Mouse (Mus musculus) lung, embryonic 15.5 days (tissue): Measurements from ENCODE around the gene Unc13d. TPM values are rescaled to one million over a fixed set of nuclear protein-coding genes. Genes with fewer than 3 reads are reported as not detected.
"Not testable (repeated sequence)": the region's sequence is repeated elsewhere in the genome, so short reads cannot be mapped to it uniquely, and the experiment has no call there.

Experiments
- ATAC-seq: fragments of 200-750 bp; cut with Nextera tagmentation; 2 replicates; pipeline ENCODE4 v1.8.0; 2017; ENCODE audit warnings: moderate number of reproducible peaks, borderline replicate concordance; ENCODE audit not compliant: low FRiP score, low TSS enrichment; ENCODE audit errors: extremely low read depth
- H3K27ac ChIP-seq: fragments of 300-500 bp; sonication (generic); 2 replicates; pipeline ENCODE4 v1.5.1; 2015; ENCODE audit warnings: moderate library complexity, mild to moderate bottlenecking, inconsistent platforms
- H3K27me3 ChIP-seq: fragments of 300-500 bp; sonication (generic); 2 replicates; pipeline ENCODE4 v1.6.1; 2015; ENCODE audit warnings: inconsistent platforms
- H3K36me3 ChIP-seq: fragments of 300-500 bp; sonication (generic); 2 replicates; pipeline ENCODE4 v1.6.1; 2015; ENCODE audit warnings: inconsistent platforms
- H3K4me1 ChIP-seq: fragments of 300-500 bp; sonication (generic); 2 replicates; pipeline ENCODE4 v1.6.1; 2015; ENCODE audit warnings: inconsistent platforms
- H3K4me2 ChIP-seq: fragments of 300-500 bp; sonication (generic); 2 replicates; pipeline ENCODE4 v1.6.1; 2015; ENCODE audit warnings: inconsistent platforms, mild to moderate bottlenecking, moderate library complexity
- H3K4me3 ChIP-seq: fragments of 300-500 bp; sonication (generic); 2 replicates; pipeline ENCODE4 v1.5.1; 2015; ENCODE audit warnings: mild to moderate bottlenecking, inconsistent platforms
- H3K9ac ChIP-seq: fragments of 300-500 bp; sonication (generic); 2 replicates; pipeline ENCODE4 v1.6.1; 2015; ENCODE audit warnings: inconsistent platforms
- H3K9me3 ChIP-seq: fragments of 300-500 bp; sonication (generic); 2 replicates; pipeline ENCODE4 v1.6.1; 2016; ENCODE audit warnings: inconsistent platforms
- WGBS: fragments of 180-500 bp; shearing (Covaris S2); methylation state at CpG from one replicate; pipeline ENCODE4 v1.1.7; 2015; 5-methylcytosine and 5-hydroxymethylcytosine counted together
- polyA plus RNA-seq: library from polyadenylated mRNA; unstranded; fragments of >200 nt; fragmentation: Nextera tagmentation; extraction: Ambion mirVana; gene quantifications from 2 replicates; pipeline ENCODE4 v1.2.1, GENCODE M21; 2015

Gene Unc13d
- polyA plus RNA-seq: 4.1 and 6.4 TPM in 2 replicates

- ATAC-seq: peak; percentile 65; the same call in 1 of the 2 replicates
- 47% methylated on average over 22 of the region's 22 CpGs for WGBS
- H3K4me3 ChIP-seq: peak within 1 kb of the TSS; percentile 27
Observed at GRCm38 (mm10) chr11:116077446-116078204, at the start of gene Unc13d. Unc13d (minus strand) TSS chr11:116077961.

GRCm38 (mm10) chr11:116126261-116126660 lies 48.5 kb upstream of the Unc13d start:
- Histone ChIP-seq H3K27me3 (no peaks in the 10 kb centered on the region), H3K36me3 (peaks cover 23% of the 10 kb centered on the region), H3K27ac (no peak overlapping the region), H3K4me2 (no peak overlapping the region), H3K4me1 (peaks cover 32% of the 10 kb centered on the region), H3K9ac (no peak overlapping the region), H3K9me3 (no peaks in the 10 kb centered on the region), H3K4me3 (no peak overlapping the region)
- no peak for ATAC-seq
- 92% methylated on average over 15 of the region's 15 CpGs for WGBS

More at GRCm38 (mm10) chr11:116077446-116078204, at the start of gene Unc13d:
- Histone ChIP-seq H3K36me3 (peaks cover 39% of the 10 kb centered on the region), H3K27me3 (no peaks in the 10 kb centered on the region), H3K4me2 (peak within 1 kb of the TSS; percentile 54), H3K9me3 (no peaks in the 10 kb centered on the region), H3K9ac (peak within 1 kb of the TSS; percentile 24; the same call in 1 of the 2 replicates), H3K4me1 (peaks cover 17% of the 10 kb centered on the region), H3K27ac (peak within 1 kb of the TSS; percentile 82)

- not testable (repeated sequence) for H3K4me1 ChIP-seq, H3K27me3 ChIP-seq, H3K27ac ChIP-seq, H3K9me3 ChIP-seq, H3K4me3 ChIP-seq, H3K4me2 ChIP-seq, H3K9ac ChIP-seq, ATAC-seq
- H3K36me3 ChIP-seq: peaks cover 23% of the 10 kb centered on the region
- 89% methylated on average over 8 of the region's 8 CpGs for WGBS
Observed at GRCm38 (mm10) chr11:116121731-116122245, 44.0 kb upstream of the Unc13d start.

GRCm38 (mm10) chr11:116117819-116118218 lies 40.1 kb upstream of the Unc13d start:
- no peak overlapping the region for H3K27ac ChIP-seq
- H3K9me3 ChIP-seq: no peaks in the 10 kb centered on the region
- no peak for ATAC-seq
- no peaks in the 10 kb centered on the region for H3K4me1 ChIP-seq
- no peaks in the 10 kb centered on the region for H3K27me3 ChIP-seq
- 0 out of 2 replicates have a peak, but pooled peaks cover 4% of the 10 kb centered on the region for H3K36me3 ChIP-seq
- H3K4me3 ChIP-seq: no peak overlapping the region
- no peak overlapping the region for H3K9ac ChIP-seq
- no peak overlapping the region for H3K4me2 ChIP-seq

GRCm38 (mm10) chr11:116117241-116117640 lies 39.5 kb upstream of the Unc13d start:
- H3K36me3 ChIP-seq: 0 out of 2 replicates have a peak, but pooled peaks cover under 1% of the 10 kb centered on the region
- WGBS: 69% methylated on average over 12 of the region's 12 CpGs
- ATAC-seq: no peak
- no peaks in the 10 kb centered on the region for H3K9me3 ChIP-seq
- no peaks in the 10 kb centered on the region for H3K4me1 ChIP-seq
- H3K4me3 ChIP-seq: no peak overlapping the region
- H3K9ac ChIP-seq: no peak overlapping the region
- H3K4me2 ChIP-seq: no peak overlapping the region
- H3K27ac ChIP-seq: no peak overlapping the region
- no peaks in the 10 kb centered on the region for H3K27me3 ChIP-seq

GRCm38 (mm10) chr11:116111611-116112203 lies 33.9 kb upstream of the Unc13d start:
- Histone ChIP-seq H3K4me2 (no peak overlapping the region), H3K4me3 (no peak overlapping the region), H3K4me1 (peaks cover 40% of the 10 kb centered on the region), H3K9me3 (no peaks in the 10 kb centered on the region), H3K27ac (no peak overlapping the region), H3K27me3 (peaks cover 42% of the 10 kb centered on the region), H3K36me3 (no peaks in the 10 kb centered on the region), H3K9ac (no peak overlapping the region)
- 85% methylated on average over 19 of the region's 19 CpGs for WGBS
- ATAC-seq: no peak

GRCm38 (mm10) chr11:116111067-116111466 lies 33.3 kb upstream of the Unc13d start:
- H3K9ac ChIP-seq: no peak overlapping the region
- H3K27me3 ChIP-seq: peaks cover 46% of the 10 kb centered on the region
- H3K4me2 ChIP-seq: 0 out of 2 replicates have a peak overlapping the region, but pooled peaks have one; percentile 82
- ATAC-seq: no peak
- H3K4me1 ChIP-seq: peaks cover 47% of the 10 kb centered on the region
- H3K36me3 ChIP-seq: no peaks in the 10 kb centered on the region
- H3K4me3 ChIP-seq: no peak overlapping the region
- 0 out of 2 replicates have a peak overlapping the region, but pooled peaks have one; percentile 29 for H3K27ac ChIP-seq
- WGBS: 74% methylated on average over 4 of the region's 4 CpGs
- H3K9me3 ChIP-seq: no peaks in the 10 kb centered on the region

- ATAC-seq: peak; percentile 25
Observed at GRCm38 (mm10) chr11:116110540-116110939, 32.8 kb upstream of the Unc13d start.

GRCm38 (mm10) chr11:116110131-116110530 lies 32.4 kb upstream of the Unc13d start:
- 0% methylated on average over 35 of the region's 35 CpGs for WGBS
- peak overlapping the region; percentile 59 for H3K9ac ChIP-seq
- peak overlapping the region; percentile 61 for H3K27ac ChIP-seq
- H3K27me3 ChIP-seq: peaks cover 47% of the 10 kb centered on the region
- peak overlapping the region; percentile 82 for H3K4me2 ChIP-seq
- H3K4me1 ChIP-seq: peaks cover 51% of the 10 kb centered on the region
- H3K9me3 ChIP-seq: no peaks in the 10 kb centered on the region
- H3K36me3 ChIP-seq: no peaks in the 10 kb centered on the region
- H3K4me3 ChIP-seq: peak overlapping the region; percentile 55
- ATAC-seq: peak; percentile 78

More at GRCm38 (mm10) chr11:116110540-116110939, 32.8 kb upstream of the Unc13d start:
- H3K9ac ChIP-seq: peak overlapping the region; percentile 59
- 13% methylated on average over 10 of the region's 10 CpGs for WGBS
- H3K27ac ChIP-seq: peak overlapping the region; percentile 61
- no peaks in the 10 kb centered on the region for H3K36me3 ChIP-seq
- peaks cover 51% of the 10 kb centered on the region for H3K4me1 ChIP-seq
- H3K4me3 ChIP-seq: peak overlapping the region; percentile 55
- peak overlapping the region; percentile 82 for H3K4me2 ChIP-seq
- peaks cover 47% of the 10 kb centered on the region for H3K27me3 ChIP-seq
- H3K9me3 ChIP-seq: no peaks in the 10 kb centered on the region

GRCm38 (mm10) chr11:116109441-116110081 lies 31.8 kb upstream of the Unc13d start:
- H3K27ac ChIP-seq: peak overlapping the region; percentile 61
- H3K4me1 ChIP-seq: peaks cover 56% of the 10 kb centered on the region
- H3K4me2 ChIP-seq: peak overlapping the region; percentile 82
- no peaks in the 10 kb centered on the region for H3K36me3 ChIP-seq
- peak overlapping the region; percentile 59 for H3K9ac ChIP-seq
- WGBS: under 1% methylated on average over 70 of the region's 70 CpGs
- peaks cover 47% of the 10 kb centered on the region for H3K27me3 ChIP-seq
- 0 out of 2 replicates have a peak, but pooled peaks have one; percentile 25 for ATAC-seq
- no peaks in the 10 kb centered on the region for H3K9me3 ChIP-seq
- peak overlapping the region; percentile 55 for H3K4me3 ChIP-seq

- Histone ChIP-seq H3K9me3 (no peaks in the 10 kb centered on the region), H3K27ac (peak overlapping the region; percentile 11; the same call in 1 of the 2 replicates), H3K4me1 (peaks cover 66% of the 10 kb centered on the region), H3K4me3 (peak overlapping the region; percentile 55), H3K9ac (peak overlapping the region; percentile 16; the same call in 1 of the 2 replicates), H3K4me2 (peak overlapping the region; percentile 82), H3K36me3 (no peaks in the 10 kb centered on the region), H3K27me3 (peaks cover 47% of the 10 kb centered on the region)
- ATAC-seq: no peak
- WGBS: 8% methylated on average over 23 of the region's 23 CpGs
Observed at GRCm38 (mm10) chr11:116108464-116109137, 30.8 kb upstream of the Unc13d start.
